Mouse (Mus musculus): ENCODE data around the gene Iffo1. TPM values are rescaled to one million over a fixed set of nuclear protein-coding genes. Genes with fewer than 3 reads are reported as not detected.

The Iffo1 gene
- polyA plus RNA-seq, 1 experiment: 28.6 TPM

GRCm38 (mm10) chr6:125192016-125192714 is 47.1 kb downstream of the Iffo1 start:
- DNase-seq (ENCODE audit: low spot score): peak; percentile 73

GRCm38 (mm10) chr6:125192841-125193240 is 47.8 kb downstream of the Iffo1 start:
- DNase-seq (ENCODE audit: low spot score): no peak

GRCm38 (mm10) chr6:125193390-125193789 is 48.3 kb downstream of the Iffo1 start:
- no peak for DNase-seq (ENCODE audit: low spot score)

GRCm38 (mm10) chr6:125195541-125196075 is 50.6 kb downstream of the Iffo1 start:
- DNase-seq (ENCODE audit: low spot score): no peak

GRCm38 (mm10) chr6:125196301-125196700 is 51.3 kb downstream of the Iffo1 start:
- DNase-seq (ENCODE audit: low spot score): no peak

GRCm38 (mm10) chr6:125197166-125197565 is 52.1 kb downstream of the Iffo1 start:
- no peak for DNase-seq (ENCODE audit: low spot score)

- no peak for DNase-seq (ENCODE audit: low spot score)
These were observed 65.4 kb downstream of the Iffo1 start for GRCm38 (mm10) chr6:125210436-125210835.

Other genes starting within 250 kb of the Iffo1 start
- 1.3 and 1.9 TPM in 2 replicates for gene Lag3, start 233.5 kb upstream of the Iffo1 start, polyA plus RNA-seq (2012; rRNA removed)
- gene Ptms, start 225.1 kb upstream of the Iffo1 start, polyA plus RNA-seq (2012; rRNA removed): 807 and 1,011 TPM in 2 replicates
- 273 and 291 TPM in 2 replicates for gene Mlf2, start 213.9 kb upstream of the Iffo1 start, polyA plus RNA-seq (2012; rRNA removed)
- 162 and 183 TPM in 2 replicates for gene Cops7a, start 179.7 kb upstream of the Iffo1 start, polyA plus RNA-seq (2012; rRNA removed)
- 19.3 and 24.4 TPM in 2 replicates for gene Pianp, start 148.5 kb upstream of the Iffo1 start, polyA plus RNA-seq (2012; rRNA removed)
- 42.8 and 43.1 TPM in 2 replicates for gene Zfp384, start 136.1 kb upstream of the Iffo1 start, polyA plus RNA-seq (2012; rRNA removed)
- 88.6 and 113 TPM in 2 replicates for gene Ing4, start 105.5 kb upstream of the Iffo1 start, polyA plus RNA-seq (2012; rRNA removed)
- gene Acrbp, start 95.6 kb upstream of the Iffo1 start, polyA plus RNA-seq (2012; rRNA removed): 23.5 and 24.7 TPM in 2 replicates
- gene Lpar5, start 77.3 kb upstream of the Iffo1 start, polyA plus RNA-seq (2012; rRNA removed): 2.9 and 4.2 TPM in 2 replicates
- gene Chd4, start 49.3 kb upstream of the Iffo1 start, polyA plus RNA-seq (2012; rRNA removed): 43.1 and 78.9 TPM in 2 replicates
- 23.1 TPM in 2 replicates for gene Nop2, start 13.3 kb upstream of the Iffo1 start, polyA plus RNA-seq (2012; rRNA removed)
- 2,278 and 2,316 TPM in 2 replicates for gene Gapdh, start 21.2 kb downstream of the Iffo1 start, polyA plus RNA-seq (2012; rRNA removed)
- 17.3 and 24.3 TPM in 2 replicates for gene Ncapd2, start 46.5 kb downstream of the Iffo1 start, polyA plus RNA-seq (2012; rRNA removed)
- gene Mrpl51, start 46.6 kb downstream of the Iffo1 start, polyA plus RNA-seq (2012; rRNA removed): 69.8 and 72.9 TPM in 2 replicates
- 29.0 and 37.2 TPM in 2 replicates for gene Vamp1, start 70.3 kb downstream of the Iffo1 start, polyA plus RNA-seq (2012; rRNA removed)
- gene Tapbpl, start 86.6 kb downstream of the Iffo1 start, polyA plus RNA-seq (2012; rRNA removed): 16.6 and 19.7 TPM in 2 replicates
- 0.59 and 0.83 TPM in 2 replicates for gene Cd27, start 91.8 kb downstream of the Iffo1 start, polyA plus RNA-seq (2012; rRNA removed)
- gene Tuba3a, start 140.8 kb downstream of the Iffo1 start, polyA plus RNA-seq (2012; rRNA removed): 0.04 TPM in 1 of 2 replicates, not detected in the other
- gene Ltbr, start 168.6 kb downstream of the Iffo1 start, polyA plus RNA-seq (2012; rRNA removed): 101 and 118 TPM in 2 replicates
- gene Scnn1a, start 175.4 kb downstream of the Iffo1 start, polyA plus RNA-seq (2012; rRNA removed): 2.9 and 3.9 TPM in 2 replicates
- 140 and 152 TPM in 2 replicates for gene Tnfrsf1a, start 204.1 kb downstream of the Iffo1 start, polyA plus RNA-seq (2012; rRNA removed)
- gene Plekhg6, start 235.6 kb downstream of the Iffo1 start, polyA plus RNA-seq (2012; rRNA removed): 17.5 and 18.7 TPM in 2 replicates

All from urinary bladder, adult 2 months (tissue).